Mouse (Mus musculus): ENCODE measurements around the gene Copz2. TPM values are rescaled to one million over a fixed set of nuclear protein-coding genes. Genes with fewer than 3 reads are reported as not detected.
"Not testable (repeated sequence)": the region's sequence is repeated elsewhere in the genome, so short reads cannot be mapped to it uniquely, and the experiment has no call there.

Gene Copz2
- total RNA-seq, 2 experiments from 2014 or later, result 0.92 to 2.0 TPM

DNA sequence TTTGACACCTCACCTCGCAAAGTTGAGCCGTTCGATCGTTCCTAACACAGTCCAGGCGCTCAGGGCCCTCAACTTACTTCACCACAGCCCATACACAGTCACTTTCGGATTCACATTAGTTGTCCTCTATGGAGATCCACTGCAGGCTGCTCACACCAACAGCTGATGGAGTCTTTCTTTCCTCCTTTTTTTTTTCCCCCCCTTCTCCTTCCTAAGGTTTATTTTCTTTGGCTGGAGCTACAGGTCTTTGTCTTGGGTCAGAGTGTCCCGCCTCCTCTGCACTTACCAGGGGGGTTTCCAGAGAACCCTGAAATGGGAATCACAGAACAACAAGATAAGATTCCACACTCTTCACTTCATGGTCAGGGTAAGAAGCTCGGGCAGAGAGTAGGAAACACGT, 21.8 kb upstream of the Copz2 start:
- no peak for ATAC-seq (ENCODE audit: poor library complexity, severe bottlenecking)

DNA sequence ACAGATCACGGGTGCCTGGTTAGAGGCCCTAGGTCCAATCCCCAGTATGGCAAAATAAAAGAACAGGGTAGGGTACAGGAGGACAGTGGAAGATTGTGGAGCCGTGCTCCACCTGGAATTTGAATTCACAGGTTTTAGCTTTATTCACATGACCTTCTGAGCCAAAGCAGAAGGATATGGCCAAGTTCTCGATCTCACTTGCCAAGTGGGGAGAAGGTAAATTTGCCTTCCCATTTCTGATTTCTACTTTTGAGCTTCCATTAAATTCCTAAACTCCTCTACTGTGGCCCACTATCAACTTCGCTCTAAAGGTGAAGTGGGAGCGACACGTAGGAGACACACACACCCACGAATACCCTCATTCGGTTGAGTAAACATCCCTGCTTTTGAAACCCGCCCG, 20.8 kb upstream of the Copz2 start:
- no peak for ATAC-seq (ENCODE audit: poor library complexity, severe bottlenecking)

DNA sequence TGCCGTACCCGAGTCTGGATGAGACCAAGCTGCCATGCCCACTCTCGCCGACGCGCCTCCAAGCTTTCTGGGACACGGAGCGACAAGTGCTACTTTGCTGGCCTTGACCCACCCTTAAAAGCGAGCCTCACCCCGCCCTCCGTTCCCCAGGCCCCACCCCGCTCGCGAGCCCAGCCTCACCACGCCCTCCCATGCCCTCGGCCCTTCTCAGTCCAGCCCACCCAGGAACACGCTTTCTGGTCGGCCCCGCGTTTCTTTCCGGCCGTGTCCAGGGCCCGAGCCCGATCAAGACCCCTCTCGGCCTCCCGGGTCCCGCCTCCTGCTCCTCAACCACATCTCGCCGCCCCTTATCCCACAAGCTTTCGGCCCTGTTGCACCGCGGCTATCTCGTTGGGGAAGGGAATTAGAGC, 20.3 kb upstream of the Copz2 start:
- peak; percentile 69 for ATAC-seq (ENCODE audit: poor library complexity, severe bottlenecking)

DNA sequence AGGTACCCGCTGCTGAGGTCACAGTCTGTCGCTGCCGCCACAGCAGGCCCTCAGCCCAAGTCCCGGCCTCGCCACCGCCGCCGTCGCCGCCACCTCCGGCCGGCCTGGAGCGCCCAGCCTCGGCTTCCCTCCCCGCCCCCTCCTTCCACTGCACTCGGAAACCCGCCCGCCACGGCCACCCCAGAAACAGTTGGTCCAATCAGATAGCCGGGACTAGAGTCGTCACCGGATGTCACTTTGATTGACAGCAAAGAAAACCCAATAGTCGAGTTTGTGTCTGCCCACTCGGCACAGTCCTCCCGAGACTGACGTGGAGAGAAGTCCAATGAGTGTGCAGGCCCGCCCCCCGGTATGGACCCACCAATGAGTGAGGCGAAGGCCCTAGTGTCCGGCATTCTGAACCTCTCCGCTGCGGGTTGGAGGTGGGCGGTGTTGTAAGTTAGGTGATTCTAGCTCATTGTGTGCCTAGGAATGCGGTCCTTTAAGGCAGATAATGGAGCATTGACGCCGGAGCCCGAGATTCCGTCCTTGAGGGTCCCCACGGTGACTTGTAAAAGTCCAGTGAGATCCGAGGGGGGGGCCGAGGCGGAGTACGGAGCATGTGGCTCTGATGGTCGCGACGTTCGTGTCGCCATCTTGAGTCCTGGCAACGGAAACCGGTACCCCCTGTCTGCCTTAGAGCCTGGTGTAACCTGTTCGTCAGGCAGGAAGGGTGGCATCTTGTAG, 19.7 kb upstream of the Copz2 start, which contains the start of gene Nfe2l1:
Gene Nfe2l1 (minus strand): TSS at position 156 of the 726 bp plus-strand sequence.
- peak; percentile 92 for ATAC-seq (ENCODE audit: poor library complexity, severe bottlenecking)

- no peak for ATAC-seq (ENCODE audit: poor library complexity, severe bottlenecking)
These were observed 19.0 kb upstream of the Copz2 start for GRCm38 (mm10) chr11:96830539-96831216.

- no peak for ATAC-seq (ENCODE audit: poor library complexity, severe bottlenecking)
These were observed 18.2 kb upstream of the Copz2 start for GRCm38 (mm10) chr11:96831516-96831915.

DNA sequence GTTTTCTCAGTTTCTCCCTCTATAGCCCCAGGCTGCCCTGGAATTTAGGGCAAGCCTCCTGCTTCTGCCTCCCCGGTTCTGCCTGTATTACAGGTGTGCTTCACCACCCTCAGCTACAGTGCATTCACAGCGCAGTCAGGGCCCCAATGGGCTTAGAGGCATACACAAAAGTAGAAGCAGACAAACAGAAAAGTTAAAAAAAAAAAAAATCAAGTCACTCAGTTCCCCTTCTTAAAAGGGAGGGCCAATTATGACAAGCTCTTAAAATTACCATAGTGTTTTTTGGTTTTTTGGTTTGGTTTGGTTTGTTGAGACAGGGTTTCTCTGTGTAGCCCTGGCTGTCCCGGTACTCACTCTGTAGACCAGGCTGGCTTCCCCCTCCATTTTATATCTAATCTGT, 17.1 kb upstream of the Copz2 start:
- no peak for ATAC-seq (ENCODE audit: poor library complexity, severe bottlenecking)

DNA sequence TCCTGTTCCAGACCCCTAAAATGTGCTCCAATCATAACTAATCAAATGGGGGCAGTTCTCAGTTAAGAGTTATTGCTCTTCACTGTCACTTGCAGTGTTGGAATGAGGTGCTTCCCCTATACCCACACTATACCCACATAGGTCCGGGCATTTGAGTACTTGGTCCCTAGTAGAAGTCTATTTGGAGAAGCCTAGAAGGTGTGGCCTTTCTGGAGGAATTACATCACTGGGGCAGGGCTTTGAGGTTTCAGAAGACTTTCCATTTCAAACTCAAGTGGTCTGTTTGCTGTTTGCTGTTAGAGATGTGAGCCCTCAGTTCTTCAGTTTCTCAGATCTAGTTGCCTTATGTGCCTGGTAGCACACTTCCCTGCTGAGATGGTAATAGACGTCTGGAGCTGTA, 16.7 kb upstream of the Copz2 start:
- ATAC-seq (ENCODE audit: poor library complexity, severe bottlenecking), result no peak

DNA sequence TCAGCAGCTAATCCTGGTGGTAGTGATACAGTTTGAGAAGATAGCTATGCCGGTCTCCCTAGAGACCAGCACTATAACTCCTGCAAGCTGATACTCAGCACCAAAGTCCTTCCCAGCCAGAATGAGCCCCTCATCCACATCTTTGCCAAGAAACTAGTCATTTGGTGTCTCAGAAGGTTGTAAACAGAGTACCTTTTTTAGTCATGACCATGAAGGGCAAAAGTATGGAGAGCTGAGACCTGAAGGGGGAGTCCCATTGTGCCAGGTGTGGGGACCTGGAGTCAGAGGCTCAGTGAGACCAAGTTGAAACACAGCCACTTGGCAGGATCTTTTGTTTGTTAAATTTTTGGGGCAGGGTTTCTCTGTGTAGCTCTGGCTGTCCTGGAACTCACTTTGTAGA, 15.5 kb upstream of the Copz2 start:
- ATAC-seq (ENCODE audit: poor library complexity, severe bottlenecking), result no peak

DNA sequence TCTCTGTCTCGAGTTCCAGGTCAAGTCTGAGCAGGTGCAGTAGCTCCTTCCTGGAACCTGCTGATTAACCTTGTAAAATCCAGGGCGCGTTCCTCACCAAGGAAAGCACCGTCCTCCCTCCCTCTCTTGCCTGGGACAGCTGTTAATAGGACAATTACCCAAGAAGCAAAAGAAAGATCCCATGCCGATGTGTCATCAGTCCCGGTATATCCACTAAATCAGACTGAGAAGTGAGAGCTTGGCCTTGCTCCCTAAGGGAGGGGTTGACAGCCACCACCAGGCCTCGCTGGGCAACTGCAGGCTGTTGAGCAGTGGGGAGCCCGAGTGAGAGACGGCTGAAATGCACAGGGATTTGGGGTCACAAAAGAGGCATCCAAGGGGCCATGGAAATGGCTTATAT, 12.4 kb upstream of the Copz2 start:
- 0 out of 2 replicates have a peak, but pooled peaks have one; percentile 51 for ATAC-seq (ENCODE audit: poor library complexity, severe bottlenecking)

DNA sequence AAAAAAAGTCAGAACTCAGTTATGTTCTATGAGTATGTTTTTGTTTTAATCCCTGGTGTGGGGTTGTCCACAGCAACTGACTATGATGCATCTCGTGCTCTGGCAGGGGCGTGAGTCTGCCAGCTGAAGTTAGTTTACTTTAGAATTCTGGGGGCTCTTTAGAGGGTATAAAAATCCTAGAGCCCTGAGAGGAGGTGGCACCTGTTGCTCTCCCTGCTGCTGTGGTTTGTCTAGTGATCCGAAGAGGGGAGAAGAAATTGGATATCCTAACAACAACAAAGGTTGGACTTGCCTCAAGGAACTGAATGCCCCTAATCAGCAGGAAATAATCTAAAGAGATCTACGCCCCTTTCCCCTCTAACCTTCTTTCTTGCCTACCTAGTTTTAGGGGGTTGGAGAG, 11.3 kb upstream of the Copz2 start:
- ATAC-seq (ENCODE audit: poor library complexity, severe bottlenecking), result no peak

DNA sequence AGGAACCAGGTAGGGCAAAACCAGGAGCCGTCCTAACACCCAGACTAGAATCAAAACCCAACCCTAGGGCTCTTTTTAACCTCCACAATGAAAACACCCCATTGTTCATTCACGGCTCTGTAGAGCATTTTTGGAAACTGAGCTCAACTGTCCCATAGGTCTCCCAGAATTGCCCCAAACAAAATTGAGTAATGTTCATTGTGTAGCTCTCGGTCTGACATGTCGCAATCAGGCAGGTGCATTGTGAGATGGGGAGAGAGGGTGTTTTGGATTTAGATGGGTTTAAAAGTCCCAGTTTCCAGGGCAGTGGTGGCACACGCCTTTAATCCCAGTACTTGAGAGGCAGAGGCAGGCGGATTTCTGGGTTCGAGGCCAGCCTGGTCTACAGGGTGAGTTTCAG, 10.2 kb upstream of the Copz2 start:
- ATAC-seq (ENCODE audit: poor library complexity, severe bottlenecking), result no peak

GRCm38 (mm10) chr11:96839877-96840276, 9.8 kb upstream of the Copz2 start:
- ATAC-seq (ENCODE audit: poor library complexity, severe bottlenecking), result no peak

DNA sequence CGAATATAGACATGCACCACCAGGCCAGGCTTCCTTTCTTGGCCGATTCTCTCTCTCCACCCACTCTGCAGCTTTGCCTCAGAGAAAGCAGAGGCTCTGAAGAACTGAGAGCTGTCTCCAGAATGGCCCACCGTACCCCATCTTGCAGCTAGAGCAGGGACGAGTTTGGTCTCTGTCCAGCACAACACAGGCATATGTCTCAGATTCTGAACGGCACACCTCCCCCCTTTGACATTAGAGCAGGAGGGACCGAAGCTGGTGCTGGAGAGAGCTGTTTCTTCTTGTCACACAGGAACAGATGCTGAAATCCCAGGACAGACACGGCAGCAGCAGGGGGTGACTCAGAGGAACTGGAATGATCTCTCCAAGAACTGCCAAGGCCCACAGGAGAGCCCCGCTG, 9.4 kb upstream of the Copz2 start:
- no peak for ATAC-seq (ENCODE audit: poor library complexity, severe bottlenecking)

DNA sequence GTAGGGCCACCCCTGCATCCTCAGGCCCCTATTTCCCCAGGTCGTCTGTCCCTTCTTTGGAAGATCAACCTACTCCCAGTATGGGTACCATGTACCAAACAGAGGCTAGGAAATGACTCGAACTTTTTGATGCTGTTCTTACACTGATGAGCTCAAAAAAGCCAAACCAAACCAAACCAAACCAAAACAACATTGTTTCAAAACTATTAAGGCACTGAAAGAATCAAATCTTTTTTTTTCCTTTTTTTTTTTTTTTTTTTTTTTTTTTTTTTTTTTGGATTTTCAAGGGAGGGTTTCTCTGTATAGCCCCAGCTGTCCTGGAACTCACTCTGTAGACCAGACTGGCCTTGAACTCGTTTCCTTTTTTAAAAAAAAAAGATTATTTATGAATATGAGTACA, 6.0 kb upstream of the Copz2 start:
- ATAC-seq (ENCODE audit: poor library complexity, severe bottlenecking), result no peak

GRCm38 (mm10) chr11:96847240-96847639, 2.4 kb upstream of the Copz2 start:
- no peak for ATAC-seq (ENCODE audit: poor library complexity, severe bottlenecking)

- ATAC-seq (ENCODE audit: poor library complexity, severe bottlenecking), result no peak
These were observed 976 bp upstream of the Copz2 start for GRCm38 (mm10) chr11:96848694-96849093.

GRCm38 (mm10) chr11:96849145-96849544, 525 bp upstream of the Copz2 start:
- ATAC-seq (ENCODE audit: poor library complexity, severe bottlenecking), result not testable (repeated sequence)

DNA sequence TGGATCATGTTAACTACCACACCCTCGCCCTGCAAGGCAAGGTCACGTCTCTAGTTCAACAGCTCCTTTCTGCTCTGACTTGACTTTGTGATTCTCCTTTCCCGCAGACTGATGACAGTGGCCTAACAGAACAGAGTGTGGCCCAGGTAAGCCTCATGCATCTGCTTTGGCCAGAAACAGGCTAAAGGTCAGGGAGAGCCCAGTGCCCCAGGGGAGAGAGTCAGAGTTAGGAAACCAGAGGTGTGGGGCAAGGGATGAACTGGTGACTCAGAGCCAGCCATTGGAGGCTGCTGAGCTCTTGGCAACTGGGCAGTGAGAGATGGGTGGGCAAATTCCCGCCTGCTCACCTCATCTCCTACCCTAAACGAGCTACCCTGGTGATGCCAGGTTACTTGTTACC, 7.8 kb downstream of the Copz2 start:
- no peak for ATAC-seq (ENCODE audit: poor library complexity, severe bottlenecking)

DNA sequence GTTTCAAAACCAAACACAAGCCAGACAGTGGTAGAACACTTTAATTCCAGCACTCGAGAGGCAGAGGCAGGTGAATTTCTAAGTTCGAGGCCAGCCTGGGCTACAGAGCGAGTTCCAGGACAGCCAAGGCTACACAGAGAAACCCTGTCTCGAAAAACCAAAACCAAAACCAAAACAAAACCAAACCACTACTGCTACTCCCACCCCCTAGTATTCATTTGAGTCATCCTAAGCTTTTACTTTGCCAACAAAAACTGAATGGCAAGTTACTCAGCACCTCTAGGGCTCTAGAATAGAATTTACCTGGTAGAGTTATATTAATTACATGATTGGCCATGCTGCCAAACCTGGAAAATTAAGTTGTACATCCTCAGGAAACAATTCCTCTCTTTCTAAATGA, 10.0 kb downstream of the Copz2 start:
- no peak for ATAC-seq (ENCODE audit: poor library complexity, severe bottlenecking)

- peak; percentile 79 for ATAC-seq (ENCODE audit: poor library complexity, severe bottlenecking)
These were observed 10.9 kb downstream of the Copz2 start for GRCm38 (mm10) chr11:96860564-96860963.

- peak; percentile 4; the same call in 1 of the 2 replicates for ATAC-seq (ENCODE audit: poor library complexity, severe bottlenecking)
These were observed 11.8 kb downstream of the Copz2 start for GRCm38 (mm10) chr11:96861446-96861845.

All from megakaryocyte, adult 5-6 weeks (primary cell).